Mouse (Mus musculus) kidney, postnatal 10 days (tissue): ENCODE data around the gene Olfr1186.
"Not testable (repeated sequence)": the region's sequence is repeated elsewhere in the genome, so short reads cannot be mapped to it uniquely, and the experiment has no call there.

Experiments
- DNase-seq: peaks from one replicate; pipeline ENCODE4 v3.0.0; 2021; ENCODE audit warnings: mixed read lengths

The Olfr1186 gene

DNA sequence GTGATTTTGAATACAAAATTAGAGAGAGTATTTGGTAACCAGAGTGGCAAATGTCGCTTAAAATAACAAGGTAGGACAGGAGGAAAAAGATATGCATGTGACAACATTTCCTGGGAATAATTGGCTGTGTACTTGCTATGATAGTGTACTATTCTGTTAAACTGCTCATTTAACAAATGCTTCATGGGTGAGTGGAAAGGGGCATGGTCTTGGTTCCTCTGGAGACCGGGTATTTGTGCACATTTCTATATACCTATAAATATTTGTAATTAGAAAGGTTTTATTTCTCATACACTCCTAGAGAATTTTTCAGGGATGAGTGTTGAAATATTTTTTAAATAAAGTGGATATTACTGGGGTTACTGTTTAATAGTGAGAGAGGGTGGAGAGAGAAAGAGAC is at the start of gene Olfr1186:
Olfr1186 (plus strand) TSS at position 301 of the 400 bp plus-strand sequence.
- DNase-seq = no peak

DNA sequence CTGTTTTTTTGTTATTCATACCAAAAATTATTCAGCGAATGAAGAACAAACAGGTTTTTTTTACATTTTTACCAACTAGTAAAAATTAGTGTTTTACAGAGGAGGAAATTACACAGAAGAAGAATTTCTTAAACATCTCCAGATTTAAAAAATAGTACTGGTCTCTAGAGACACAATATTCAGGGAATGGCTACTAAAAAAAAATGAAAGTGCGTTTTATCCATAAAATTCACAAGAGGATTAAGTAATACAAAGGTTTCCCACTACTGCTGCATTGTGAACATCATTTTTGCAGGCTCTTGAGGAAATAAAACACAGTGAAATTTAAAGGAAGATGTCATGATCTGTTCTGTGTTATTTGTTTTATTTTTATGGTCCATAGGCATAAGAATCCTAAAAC is 35.1 kb upstream of the Olfr1186 start, which contains the start of gene Olfr1184:
Olfr1184 (plus strand) TSS at position 301 of the 400 bp plus-strand sequence.
- DNase-seq = no peak

DNA sequence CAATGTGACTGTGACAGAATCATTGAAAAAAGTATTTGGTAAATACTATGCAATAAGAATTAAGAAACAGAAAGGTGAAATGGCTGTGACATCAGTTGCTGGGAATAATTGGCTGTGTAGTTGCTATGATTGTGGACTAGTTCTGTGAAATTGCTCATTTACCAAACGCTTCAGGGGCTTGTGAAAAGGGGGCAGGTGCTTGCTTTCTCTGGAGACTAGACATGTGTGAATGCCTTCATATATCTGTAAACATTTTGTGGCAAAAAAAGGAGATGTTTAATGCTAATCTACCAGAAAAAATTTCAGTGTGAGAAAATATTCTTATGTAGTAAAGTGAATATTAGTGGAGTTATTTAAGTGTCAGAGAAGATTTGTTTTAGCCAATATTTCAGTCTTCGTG is 25.3 kb upstream of the Olfr1186 start, which contains the start of gene Olfr1185-ps1:
Olfr1185-ps1 (plus strand) TSS at position 301 of the 400 bp plus-strand sequence.
- no peak for DNase-seq

DNA sequence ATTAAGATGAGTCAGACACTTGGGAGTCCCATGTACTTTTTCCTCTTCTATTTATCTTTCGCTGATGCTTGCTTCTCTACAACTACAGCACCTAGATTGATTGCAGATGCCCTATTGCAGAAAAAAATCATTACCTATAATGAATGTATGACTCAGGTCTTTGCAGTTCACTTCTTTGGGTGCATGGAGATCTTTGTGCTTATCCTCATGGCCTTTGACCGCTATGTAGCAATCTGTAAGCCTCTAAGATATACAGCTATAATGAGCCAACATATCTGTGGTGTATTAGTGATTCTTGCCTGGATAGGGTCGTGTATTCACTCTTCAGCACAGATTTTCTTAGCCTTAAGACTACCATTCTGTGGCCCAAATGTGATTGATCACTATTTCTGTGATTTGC is 7.4 kb downstream of the Olfr1186 start:
- no peak for DNase-seq

DNA sequence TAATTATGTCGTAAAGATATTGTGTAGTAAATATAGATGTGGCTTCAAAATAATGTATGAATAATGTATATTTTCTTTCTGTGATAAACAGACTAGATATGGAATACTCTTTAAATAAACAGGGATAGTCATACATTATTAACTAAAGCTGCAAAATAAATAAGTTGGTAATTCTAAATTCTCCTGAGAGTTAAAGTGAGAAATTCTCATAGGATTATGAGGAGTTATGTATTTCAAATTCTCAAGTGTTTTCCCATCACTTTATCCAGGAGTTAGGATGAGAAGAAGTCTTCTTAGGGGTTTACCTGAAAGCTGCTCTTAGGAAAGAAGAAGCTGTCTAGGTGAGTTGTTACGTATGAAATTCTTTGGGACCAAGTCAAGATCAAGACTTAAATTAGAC is 38.3 kb downstream of the Olfr1186 start, which contains the start of gene Olfr1188:
Olfr1188 (plus strand) TSS at position 301 of the 400 bp plus-strand sequence.
- no peak for DNase-seq

DNA sequence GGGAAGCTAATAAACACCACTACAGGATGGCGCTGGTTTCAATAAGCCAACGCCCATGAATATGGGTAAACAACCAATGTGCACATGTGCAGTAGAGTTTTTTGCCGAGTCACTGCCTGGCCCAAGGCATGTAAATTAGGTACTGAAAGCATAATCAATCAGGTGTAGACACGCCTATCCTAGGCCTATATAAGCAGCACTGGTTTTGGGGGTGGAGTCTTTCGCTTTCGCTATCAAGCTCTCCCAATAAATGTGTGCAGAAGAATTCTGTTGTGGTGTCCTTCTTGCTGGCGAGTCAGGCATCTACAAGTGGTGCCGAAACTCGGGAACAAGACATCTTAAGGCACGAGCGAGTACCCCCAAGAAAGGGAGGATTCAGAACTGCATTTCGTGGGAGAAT is 54.3 kb downstream of the Olfr1186 start:
- DNase-seq = not testable (repeated sequence)
